Comparison of ENCODE assay signal across 12 mouse cellular contexts in the genomic region with DNA sequence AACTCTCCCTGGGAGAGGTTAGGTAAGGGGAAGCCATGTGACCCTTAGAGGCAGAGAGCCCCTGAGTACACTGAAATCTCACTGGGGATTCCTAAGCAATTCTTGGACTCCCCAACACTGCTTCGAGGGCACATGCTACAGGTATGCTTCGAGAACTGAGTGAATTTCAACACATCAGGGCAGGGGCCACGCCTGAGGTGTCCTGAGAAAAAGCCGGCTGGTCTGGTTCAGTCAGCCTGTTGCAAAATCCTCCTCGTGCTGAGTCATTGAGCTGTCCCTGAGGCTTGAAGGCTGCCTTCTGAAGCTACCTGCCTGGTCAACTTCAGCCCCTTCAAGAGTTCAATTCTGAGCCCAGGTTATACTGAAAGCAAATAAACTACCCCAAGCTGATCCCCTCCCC.
DNase-seq lines count a peak whose midpoint lies in the region; ATAC-seq and TF ChIP-seq lines count a peak whose summit lies in the region.
"Had no signal": no experiment of that assay in that cellular context is flagged by ENCODE, and none has a peak within 500 bp of the region (broad histone marks: within the 10 kb centered on the region; RNA-seq: fewer than 3 reads in every experiment).

No protein-coding gene starts in this region.

- H3K36me3 ChIP-seq in heart, embryonic 10.5 days, result no peaks in the 10 kb centered on the region
- no peaks in the 10 kb centered on the region for H3K36me3 ChIP-seq in liver, postnatal 0 days (replicated peaks; ENCODE audit: insufficient read depth, low read length)
- no peaks in the 10 kb centered on the region for H3K36me3 ChIP-seq in stomach, embryonic 14.5 days (ENCODE audit: control insufficient read depth, insufficient read depth, low read length)
- H3K36me3 ChIP-seq in thymus, adult 2 months (ENCODE audit: control insufficient read depth, insufficient read depth, low read length), result no peaks in the 10 kb centered on the region
- H3K36me3 ChIP-seq: embryonic facial prominence, embryonic 13.5 days; liver, embryonic 15.5 days had no signal

- no peak overlapping the region for H3K4me2 ChIP-seq in liver, postnatal 0 days (ENCODE audit: low read depth, low read length)
- no peak overlapping the region for H3K4me2 ChIP-seq in stomach, embryonic 14.5 days (replicated peaks; ENCODE audit: low read depth, low read length)
- H3K4me2 ChIP-seq: embryonic facial prominence, embryonic 13.5 days; liver, embryonic 15.5 days had no signal

- TF ChIP-seq POLR2A in thymus, adult 2 months (IDR thresholded peaks at IDR 0.05; ENCODE audit: control insufficient read depth, extremely low read depth, insufficient read depth, low read length, poor library complexity), result no peak

- peaks cover 13% of the 10 kb centered on the region; the same call in 1 of the 2 replicates for H3K4me1 ChIP-seq in heart, embryonic 10.5 days
- H3K4me1 ChIP-seq in liver, postnatal 0 days (ENCODE audit: insufficient read depth), result no peaks in the 10 kb centered on the region; the same call in 1 of the 2 replicates
- H3K4me1 ChIP-seq in stomach, embryonic 14.5 days (ENCODE audit: control insufficient read depth, insufficient read depth, low read length), result no peaks in the 10 kb centered on the region
- no peaks in the 10 kb centered on the region for H3K4me1 ChIP-seq in thymus, adult 2 months (replicated peaks; ENCODE audit: control insufficient read depth, insufficient read depth, low read length)
- H3K4me1 ChIP-seq: embryonic facial prominence, embryonic 13.5 days; liver, embryonic 15.5 days had no signal

- no peak for TF ChIP-seq EP300 in liver, postnatal 0 days (IDR thresholded peaks at IDR 0.05; ENCODE audit: low read depth)

- no peak for TF ChIP-seq CTCF in liver, postnatal 0 days (IDR thresholded peaks at IDR 0.05; ENCODE audit: low read depth)
- TF ChIP-seq CTCF in thymus, adult 2 months (IDR thresholded peaks at IDR 0.05; ENCODE audit: borderline replicate concordance, control insufficient read depth, extremely low read depth, insufficient read depth, low read length, poor library complexity), result no peak

- no peaks in the 10 kb centered on the region for H3K9me3 ChIP-seq in heart, embryonic 10.5 days
- H3K9me3 ChIP-seq in liver, postnatal 0 days (ENCODE audit: low read length), result no peaks in the 10 kb centered on the region
- no peaks in the 10 kb centered on the region for H3K9me3 ChIP-seq in stomach, embryonic 14.5 days (ENCODE audit: control insufficient read depth, low read depth, low read length)
- H3K9me3 ChIP-seq: embryonic facial prominence, embryonic 13.5 days; liver, embryonic 15.5 days had no signal

- ATAC-seq in liver, postnatal 0 days, result peak; percentile 57
- peak; percentile 81 for ATAC-seq in stomach, embryonic 14.5 days (ENCODE audit: insufficient number of reproducible peaks, insufficient read depth, low FRiP score, low read depth)

- DNase-seq in heart, embryonic 10.5 days (ENCODE audit: low spot score), result peak; percentile 51
- no peak for DNase-seq in heart, postnatal 4 days
- peak; percentile 82 for DNase-seq in adrenal gland, adult 2 months
- peak; percentile 39 for DNase-seq in liver, postnatal 0 days
- no peak for DNase-seq in layer of hippocampus, adult 9-11 months
- DNase-seq in ovary, postnatal 36 days (ENCODE audit: low spot score), result no peak
- no peak for DNase-seq in thymus, adult 2 months
- DNase-seq: cerebellum, adult 11-12 months; gastrocnemius, postnatal 36 days had no signal

- H3K4me3 ChIP-seq in heart, embryonic 10.5 days, result no peak overlapping the region
- H3K4me3 ChIP-seq in liver, postnatal 0 days (ENCODE audit: low read depth, low read length), result no peak overlapping the region
- no peak overlapping the region for H3K4me3 ChIP-seq in stomach, embryonic 14.5 days (ENCODE audit: low read depth, low read length)
- no peak overlapping the region for H3K4me3 ChIP-seq in thymus, adult 2 months (ENCODE audit: control insufficient read depth, insufficient read depth, low read length)
- H3K4me3 ChIP-seq: embryonic facial prominence, embryonic 13.5 days; liver, embryonic 15.5 days had no signal

- 66% methylated on average over 5 of the region's 5 CpGs for WGBS in heart, embryonic 10.5 days
- WGBS in liver, postnatal 0 days (ENCODE audit: insufficient replicate concordance), result 37% methylated on average over 5 of the region's 5 CpGs
- 36% methylated on average over 5 of the region's 5 CpGs for WGBS in stomach, embryonic 14.5 days
- 60% methylated on average over 5 of the region's 5 CpGs for WGBS in thymus, adult 2 months

- no peak overlapping the region for H3K27ac ChIP-seq in heart, embryonic 10.5 days
- H3K27ac ChIP-seq in liver, postnatal 0 days (ENCODE audit: low read depth), result no peak overlapping the region
- H3K27ac ChIP-seq in stomach, embryonic 14.5 days (ENCODE audit: low read length), result no peak overlapping the region; the same call in 1 of the 2 replicates
- H3K27ac ChIP-seq in thymus, adult 2 months (ENCODE audit: control insufficient read depth, insufficient read depth, low read length), result no peak overlapping the region
- H3K27ac ChIP-seq: embryonic facial prominence, embryonic 13.5 days; liver, embryonic 15.5 days had no signal

- H3K27me3 ChIP-seq in heart, embryonic 10.5 days (ENCODE audit: insufficient read depth, poor library complexity, severe bottlenecking), result no peaks in the 10 kb centered on the region
- no peaks in the 10 kb centered on the region for H3K27me3 ChIP-seq in liver, postnatal 0 days (ENCODE audit: insufficient read depth, low read length)
- H3K27me3 ChIP-seq in stomach, embryonic 14.5 days (ENCODE audit: control insufficient read depth, insufficient read depth, low read length), result no peaks in the 10 kb centered on the region
- no peaks in the 10 kb centered on the region for H3K27me3 ChIP-seq in thymus, adult 2 months (ENCODE audit: control insufficient read depth, insufficient read depth, low read length)
- H3K27me3 ChIP-seq: embryonic facial prominence, embryonic 13.5 days; liver, embryonic 15.5 days had no signal

- H3K9ac ChIP-seq in liver, postnatal 0 days (replicated peaks), result no peak overlapping the region
- H3K9ac ChIP-seq in stomach, embryonic 14.5 days (replicated peaks; ENCODE audit: low read depth, low read length), result no peak overlapping the region
- H3K9ac ChIP-seq: embryonic facial prominence, embryonic 13.5 days; liver, embryonic 15.5 days had no signal

Comparison
In these comparisons a context has a peak if more than half of its experiments do, and no peak if none do; other contexts are left out.
1. DNase-seq: peak in heart, embryonic 10.5 days (single experiment), adrenal gland, adult 2 months (single experiment) and liver, postnatal 0 days (single experiment); none in heart, postnatal 4 days (single experiment), layer of hippocampus, adult 9-11 months (single experiment), ovary, postnatal 36 days (single experiment) and thymus, adult 2 months (single experiment).